Mouse (Mus musculus): ENCODE results near the gene Dab2ip. TPM values are rescaled to one million over a fixed set of nuclear protein-coding genes. Genes with fewer than 3 reads are reported as not detected.

Gene Dab2ip
- total and polyA plus RNA-seq, 3 experiments = 4.9 to 15.6 (median 7.8) TPM

DNA sequence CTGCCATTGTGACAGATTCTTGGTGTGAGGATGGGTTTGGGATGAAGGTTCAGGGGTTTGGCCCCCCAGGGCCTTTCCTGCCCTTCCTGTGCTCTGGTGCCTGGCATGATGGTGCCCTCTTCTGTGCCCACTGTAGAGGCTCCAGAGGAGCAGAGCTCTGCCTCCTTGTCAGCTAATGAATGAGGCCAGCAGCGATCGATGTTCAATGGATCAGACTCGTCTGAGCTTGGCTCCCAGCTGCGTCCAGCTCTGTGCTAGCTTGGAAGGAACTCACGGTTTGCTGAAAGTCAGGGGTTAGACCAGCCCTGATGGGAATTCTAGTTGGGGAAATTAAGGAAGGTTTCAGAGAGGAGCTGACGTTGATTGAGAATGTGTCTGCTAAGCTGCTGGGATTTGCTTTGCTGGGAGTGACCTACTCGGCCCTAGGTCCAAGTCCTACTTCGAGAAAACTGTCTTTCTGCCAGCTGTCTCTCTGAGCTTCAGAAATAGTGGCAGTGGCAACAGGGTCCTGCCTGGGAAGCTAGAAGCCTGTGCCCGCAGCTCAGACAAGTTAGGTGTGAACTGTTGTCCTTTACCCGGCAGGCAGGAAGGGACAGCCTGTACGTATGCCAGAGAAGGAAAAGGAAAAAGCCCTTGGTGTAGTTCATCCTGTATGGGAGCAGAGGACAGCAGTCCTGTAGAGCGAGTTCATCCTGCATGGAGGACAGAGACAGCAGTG is 65.5 kb downstream of the Dab2ip start:
- no peak for TF ChIP-seq IRF4 (IDR thresholded peaks at IDR 0.05; ENCODE audit: low read depth, low read length)
- no peak for TF ChIP-seq MXI1 (IDR thresholded peaks at IDR 0.05; ENCODE audit: low read depth, low read length)
- no peak for TF ChIP-seq ZKSCAN1 (IDR thresholded peaks at IDR 0.05; ENCODE audit: borderline replicate concordance, low read depth, low read length)
- TF ChIP-seq JUN (IDR thresholded peaks at IDR 0.05; ENCODE audit: insufficient read depth, low read depth, low read length) = no peak
- no peak for TF ChIP-seq POLR2AphosphoS2 (IDR thresholded peaks at IDR 0.05; ENCODE audit: low read depth, low read length)
- TF ChIP-seq MAZ (IDR thresholded peaks at IDR 0.05; ENCODE audit: low read depth, low read length) = no peak
- no peak for TF ChIP-seq ETS1 (conservative IDR thresholded peaks at IDR 0.05; ENCODE audit: low read depth, low read length)
- no peak for TF ChIP-seq KAT2A (IDR thresholded peaks at IDR 0.05; ENCODE audit: insufficient replicate concordance, low read length)
- TF ChIP-seq USF1 (IDR thresholded peaks at IDR 0.05; ENCODE audit: low read depth, low read length) = no peak
- TF ChIP-seq CTCF (conservative IDR thresholded peaks at IDR 0.05 in 1 of 2, IDR thresholded peaks at IDR 0.05 in 1 of 2; ENCODE audit: low read depth in 2 of 2, low read length in 2 of 2) = no peak
- TF ChIP-seq RAD21 (IDR thresholded peaks at IDR 0.05; ENCODE audit: low read depth, low read length) = no peak
- no peak for TF ChIP-seq GABPA (IDR thresholded peaks at IDR 0.05; ENCODE audit: insufficient replicate concordance, low read depth, low read length)
- Histone ChIP-seq H3K27ac (ENCODE audit: insufficient read depth, low read depth) (no peak overlapping the region), H3K36me3 (replicated peaks in 1 of 2; ENCODE audit: control insufficient read depth in 1 of 2, insufficient read depth in 1 of 2, low read length in 1 of 2) (peaks cover 0 to 16% of the 10 kb centered on the region in 2 experiments), H3K4me3 (replicated peaks in 1 of 3; ENCODE audit: low read depth in 2 of 3, low read length in 2 of 3, poor library complexity in 1 of 3) (peak overlapping the region in 2 of 3 experiments; percentile 5 to 60), H3K4me1 (ENCODE audit: control insufficient read depth in 1 of 2, insufficient read depth in 2 of 2) (peaks cover 13 to 82% of the 10 kb centered on the region in 2 experiments), H3K9me3 (replicated peaks; ENCODE audit: low read length) (no peaks in the 10 kb centered on the region), H3K4me2 (ENCODE audit: insufficient read depth, low read depth, poor library complexity, severe bottlenecking) (no peak overlapping the region), H3K79me2 (replicated peaks; ENCODE audit: control insufficient read depth, extremely low read depth, insufficient read depth, poor library complexity, severe bottlenecking) (no peaks in the 10 kb centered on the region), H3K27me3 (replicated peaks) (no peaks in the 10 kb centered on the region), H3K9ac (ENCODE audit: insufficient read depth, low read depth) (no peak overlapping the region)
- dilution Hi-C loops (cut with MboI; ENCODE audit: extremely low pct_ligation_motif_present, extremely low pct_unique_long_range_greater_than_20kb, low sequenced_read_pairs) = no loop called here
- in situ Hi-C loops (cut with MboI; ENCODE audit: low pct_ligation_motif_present, low pct_unique_long_range_greater_than_20kb, low sequenced_read_pairs) = no loop called here
- no peak for DNase-seq (ENCODE audit: extremely low read depth)

GRCm38 (mm10) chr2:35624380-35625006 is 66.4 kb downstream of the Dab2ip start:
- in situ Hi-C loops (cut with MboI; ENCODE audit: low pct_ligation_motif_present, low pct_unique_long_range_greater_than_20kb, low sequenced_read_pairs) (no loop called here), dilution Hi-C loops (cut with MboI; ENCODE audit: extremely low pct_ligation_motif_present, extremely low pct_unique_long_range_greater_than_20kb, low sequenced_read_pairs) (no loop called here)
- H3K27ac ChIP-seq (ENCODE audit: insufficient read depth, low read depth) = no peak overlapping the region
- no peak for DNase-seq (ENCODE audit: extremely low read depth)
- no peak overlapping the region for H3K4me3 ChIP-seq (replicated peaks in 1 of 3; ENCODE audit: low read depth in 2 of 3, low read length in 2 of 3, poor library complexity in 1 of 3)
- H3K4me1 ChIP-seq (ENCODE audit: control insufficient read depth in 1 of 2, insufficient read depth in 2 of 2) = peaks cover 13 to 78% of the 10 kb centered on the region in 2 experiments
- H3K4me2 ChIP-seq (ENCODE audit: insufficient read depth, low read depth, poor library complexity, severe bottlenecking) = no peak overlapping the region
- TF ChIP-seq USF1 (IDR thresholded peaks at IDR 0.05; ENCODE audit: low read depth, low read length) = no peak
- TF ChIP-seq RAD21 (IDR thresholded peaks at IDR 0.05; ENCODE audit: low read depth, low read length) = peak; percentile 12
- no peak for TF ChIP-seq NELFE (IDR thresholded peaks at IDR 0.05; ENCODE audit: low read depth, low read length)
- TF ChIP-seq KAT2A (IDR thresholded peaks at IDR 0.05; ENCODE audit: insufficient replicate concordance, low read length) = no peak
- peak; percentile 38 for TF ChIP-seq SMC3 (IDR thresholded peaks at IDR 0.05; ENCODE audit: low read depth, low read length)
- TF ChIP-seq CTCF (conservative IDR thresholded peaks at IDR 0.05 in 1 of 2, IDR thresholded peaks at IDR 0.05 in 1 of 2; ENCODE audit: low read depth in 2 of 2, low read length in 2 of 2) = peak in 1 of 2 experiments; percentile 51; a peak in 2 of 4 replicates
- no peaks in the 10 kb centered on the region for H3K79me2 ChIP-seq (replicated peaks; ENCODE audit: control insufficient read depth, extremely low read depth, insufficient read depth, poor library complexity, severe bottlenecking)
- peaks cover 0 to 21% of the 10 kb centered on the region in 2 experiments for H3K36me3 ChIP-seq (replicated peaks in 1 of 2; ENCODE audit: control insufficient read depth in 1 of 2, insufficient read depth in 1 of 2, low read length in 1 of 2)
- no peaks in the 10 kb centered on the region for H3K27me3 ChIP-seq (replicated peaks)
- H3K9me3 ChIP-seq (replicated peaks; ENCODE audit: low read length) = no peaks in the 10 kb centered on the region
- no peak overlapping the region for H3K9ac ChIP-seq (ENCODE audit: insufficient read depth, low read depth)
